Comparison of ENCODE assay signal across 18 mouse cellular contexts in genomic region chr10:118041068-118041467, GRCm38 (mm10).
"Had no signal": no experiment of that assay in that cellular context is flagged by ENCODE, and none has a peak within 500 bp of the region (broad histone marks: within the 10 kb centered on the region; RNA-seq: fewer than 3 reads in every experiment).

No protein-coding gene starts in this region.

- H3K9ac ChIP-seq: liver, embryonic 13.5 days; neural tube, embryonic 12.5 days; neural tube, embryonic 15.5 days had no signal

- H3K27ac ChIP-seq: kidney, postnatal 0 days; layer of hippocampus, adult 2 months; liver, embryonic 13.5 days; neural tube, embryonic 12.5 days; neural tube, embryonic 15.5 days; stomach, postnatal 0 days had no signal

- H3K27me3 ChIP-seq: liver, embryonic 13.5 days; neural tube, embryonic 12.5 days; neural tube, embryonic 15.5 days had no signal

- H3K36me3 ChIP-seq: liver, embryonic 13.5 days; neural tube, embryonic 12.5 days; neural tube, embryonic 15.5 days had no signal

- H3K9me3 ChIP-seq: liver, embryonic 13.5 days; neural tube, embryonic 12.5 days; neural tube, embryonic 15.5 days had no signal

- DNase-seq: kidney, adult 2 months; kidney, postnatal 25 days; layer of hippocampus, adult 9-11 months; liver, embryonic 13.5 days; lung, adult 2 months; lung, postnatal 14 days; lung, postnatal 4 days; midbrain, embryonic 14.5 days; right cerebral cortex, adult 18-20 months; right cerebral cortex, postnatal 14 days; right cerebral cortex, postnatal 4 days; thymus, postnatal 25 days had no signal

- H3K4me1 ChIP-seq: liver, embryonic 13.5 days; neural tube, embryonic 12.5 days had no signal

- H3K4me2 ChIP-seq: liver, embryonic 13.5 days; midbrain, embryonic 11.5 days; neural tube, embryonic 12.5 days; neural tube, embryonic 15.5 days had no signal

- H3K4me3 ChIP-seq: layer of hippocampus, adult 2 months; liver, embryonic 13.5 days; neural tube, embryonic 12.5 days; neural tube, embryonic 15.5 days had no signal
